Mouse (Mus musculus) c-Kit-positive CD71-negative TER-119-negative erythroid progenitor cells, embryonic 14.5 days (primary cell): ENCODE measurements around the gene Golga5.
"Not testable (repeated sequence)": the region's sequence is repeated elsewhere in the genome, so short reads cannot be mapped to it uniquely, and the experiment has no call there.

Experiments used
- DNase-seq: peaks from one replicate; pipeline ENCODE4 v3.0.0-alpha.2; 2013; ENCODE audit warnings: low read depth

Golga5 gene

GRCm38 (mm10) chr12:102445436-102445835 is 23.5 kb upstream of the Golga5 start:
- DNase-seq = no peak

- no peak for DNase-seq
These were observed 18.5 kb upstream of the Golga5 start for GRCm38 (mm10) chr12:102450437-102450836.

DNA sequence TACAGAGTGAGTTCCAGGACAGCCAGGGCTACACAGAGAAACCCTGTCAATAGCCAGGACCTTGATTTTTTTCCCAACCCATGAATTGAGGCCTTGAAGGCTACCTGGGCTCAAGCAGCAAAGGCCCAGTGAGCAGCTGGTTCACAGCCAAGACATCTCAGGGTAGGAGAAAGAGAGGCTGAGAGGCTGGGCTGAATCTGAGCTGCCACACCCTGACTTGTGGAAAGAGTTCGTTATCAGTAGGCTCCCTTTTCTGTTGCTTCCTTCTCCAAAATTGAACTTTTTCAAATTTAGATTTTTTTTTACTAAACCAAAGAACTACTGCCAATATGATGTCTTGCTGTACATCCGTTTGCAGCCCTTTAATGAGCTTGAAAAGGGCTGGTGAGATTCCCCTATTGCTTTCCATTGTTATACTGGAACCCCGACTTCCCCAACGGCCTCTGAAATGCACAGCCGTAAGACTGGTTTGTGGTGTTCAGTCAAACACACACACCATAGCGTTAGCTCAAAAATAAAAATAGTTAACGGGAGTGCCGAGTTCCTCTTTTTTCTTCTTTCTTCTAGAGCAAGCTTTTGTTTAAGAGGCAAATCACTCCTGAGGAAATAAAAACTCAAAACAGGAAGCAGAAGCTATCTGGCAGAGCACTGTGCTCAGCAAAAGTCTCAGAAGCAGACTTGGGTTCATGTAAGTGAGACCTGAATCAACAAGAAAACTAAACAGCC is 17.6 kb upstream of the Golga5 start:
- no peak for DNase-seq

DNA sequence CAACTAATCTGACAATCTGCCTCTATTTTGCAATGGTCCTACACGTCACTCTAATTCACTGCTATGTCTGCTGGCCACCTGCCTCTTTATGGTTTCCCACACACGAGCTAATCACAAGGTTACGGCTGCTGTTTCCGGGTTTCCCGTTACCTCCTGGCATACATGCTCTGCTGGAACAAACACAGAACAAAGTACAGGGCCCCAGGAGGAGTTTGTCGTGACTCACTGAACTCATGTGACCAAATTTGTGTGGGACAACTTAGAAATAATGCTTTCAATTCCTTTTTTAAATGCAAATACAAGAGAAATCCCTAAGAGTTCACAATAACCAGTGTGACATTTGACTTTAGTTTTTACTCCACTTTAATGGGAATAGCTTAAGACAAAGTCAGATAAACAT is 15.4 kb upstream of the Golga5 start:
- DNase-seq = no peak

GRCm38 (mm10) chr12:102456467-102457193 is 12.3 kb upstream of the Golga5 start:
- DNase-seq = no peak

DNA sequence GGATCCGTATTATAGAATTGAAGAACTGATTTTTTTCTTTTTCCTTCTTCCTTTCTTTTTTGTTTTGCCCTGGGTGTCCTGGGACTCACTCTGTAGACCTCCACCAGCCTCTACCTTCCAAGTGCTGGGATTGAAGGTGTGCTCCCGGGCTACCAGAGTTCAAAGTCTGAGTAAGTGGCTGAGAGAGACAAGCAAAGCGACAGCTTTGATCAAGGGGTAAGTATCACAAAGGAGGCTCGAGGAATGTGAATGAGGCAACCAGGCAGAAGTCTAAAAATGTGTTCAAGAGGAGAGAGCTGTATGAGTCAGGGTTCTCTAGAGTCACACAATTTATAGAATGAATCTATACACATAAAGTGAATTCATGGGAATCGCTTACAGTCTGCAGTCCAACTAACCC is 8.9 kb upstream of the Golga5 start:
- DNase-seq = no peak

DNA sequence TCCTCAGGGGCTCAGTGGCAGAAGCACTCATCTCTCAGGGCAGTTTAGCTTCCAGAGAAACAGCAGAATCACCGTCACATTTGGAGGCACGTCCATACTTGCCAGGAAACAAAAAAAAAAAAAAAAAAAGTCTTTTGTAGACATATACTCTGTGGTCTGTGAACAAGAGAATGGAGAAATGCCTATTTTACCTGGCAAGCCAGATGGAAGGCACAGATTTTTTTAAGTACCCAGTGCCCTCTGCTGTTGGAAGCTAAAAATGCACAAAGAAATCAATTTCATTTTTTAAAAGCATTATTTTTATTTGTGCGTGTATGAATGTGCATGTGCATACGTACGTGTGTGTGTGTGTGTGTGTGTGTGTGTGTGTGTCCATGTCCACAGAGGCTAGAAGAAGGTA is 7.8 kb upstream of the Golga5 start:
- DNase-seq = peak; percentile 30

DNA sequence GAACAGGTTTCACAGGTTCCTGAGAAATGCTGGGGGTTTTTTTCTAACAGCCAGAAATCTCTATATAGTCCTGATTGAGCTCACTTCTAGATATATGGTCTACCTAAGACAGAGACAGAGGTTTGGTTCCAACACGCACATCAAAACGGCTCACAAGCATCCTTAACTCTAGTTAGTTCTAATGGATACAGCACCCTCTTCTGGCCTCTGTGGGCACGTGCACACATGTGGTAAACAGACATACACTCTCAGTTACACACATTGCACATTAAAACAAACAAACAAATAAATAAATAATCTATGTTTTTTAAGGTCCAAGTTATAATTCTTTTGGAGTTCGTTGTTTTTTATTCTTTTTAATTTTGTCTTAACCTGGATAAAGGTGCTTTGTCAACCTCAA is 4.3 kb upstream of the Golga5 start:
- DNase-seq = no peak

- DNase-seq = no peak
These were observed 799 bp upstream of the Golga5 start for GRCm38 (mm10) chr12:102468136-102468535.

GRCm38 (mm10) chr12:102474411-102474810 is 5.5 kb downstream of the Golga5 start:
- no peak for DNase-seq

GRCm38 (mm10) chr12:102480481-102480880 is 11.5 kb downstream of the Golga5 start:
- no peak for DNase-seq

- DNase-seq = no peak
These were observed 16.0 kb downstream of the Golga5 start for GRCm38 (mm10) chr12:102484946-102485345.

DNA sequence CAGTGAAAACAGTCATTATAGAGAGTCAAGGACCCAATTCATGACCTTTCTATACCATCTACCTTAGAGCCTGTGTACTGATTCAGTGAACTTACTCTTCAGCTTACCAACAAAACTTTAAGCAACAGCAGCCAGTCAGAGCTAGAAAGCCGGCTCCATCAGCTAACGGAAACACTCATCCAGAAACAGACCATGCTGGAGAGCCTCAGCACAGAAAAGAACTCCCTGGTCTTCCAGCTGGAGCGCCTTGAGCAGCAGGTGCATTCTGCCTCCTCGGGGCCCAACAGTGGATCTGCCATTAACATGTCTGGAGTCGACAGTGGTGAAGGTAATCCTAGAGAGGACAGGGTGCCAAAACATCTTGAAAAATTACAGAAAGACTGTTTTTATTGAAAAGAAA is 23.0 kb downstream of the Golga5 start:
- DNase-seq = no peak

GRCm38 (mm10) chr12:102495754-102496153 is 26.8 kb downstream of the Golga5 start:
- DNase-seq = not testable (repeated sequence)

DNA sequence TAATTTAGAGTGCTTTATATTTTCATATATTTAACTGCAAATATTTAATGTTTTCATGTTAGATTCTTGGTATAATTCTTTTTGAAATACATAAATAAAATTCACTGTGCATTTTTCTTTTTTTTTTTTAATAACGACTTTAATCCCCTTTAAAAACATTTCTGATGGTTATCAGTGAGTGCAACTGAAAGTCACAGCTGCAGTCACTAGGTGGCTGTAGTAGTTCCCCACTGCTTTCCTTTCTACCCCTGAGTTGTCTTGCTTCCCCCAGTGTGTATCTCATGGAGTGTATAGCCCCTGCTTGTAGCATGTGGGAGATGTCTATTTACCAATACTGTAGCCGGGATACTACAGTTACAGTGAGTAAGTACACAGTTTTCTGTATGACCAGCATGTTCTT is 29.0 kb downstream of the Golga5 start:
- DNase-seq = no peak

DNA sequence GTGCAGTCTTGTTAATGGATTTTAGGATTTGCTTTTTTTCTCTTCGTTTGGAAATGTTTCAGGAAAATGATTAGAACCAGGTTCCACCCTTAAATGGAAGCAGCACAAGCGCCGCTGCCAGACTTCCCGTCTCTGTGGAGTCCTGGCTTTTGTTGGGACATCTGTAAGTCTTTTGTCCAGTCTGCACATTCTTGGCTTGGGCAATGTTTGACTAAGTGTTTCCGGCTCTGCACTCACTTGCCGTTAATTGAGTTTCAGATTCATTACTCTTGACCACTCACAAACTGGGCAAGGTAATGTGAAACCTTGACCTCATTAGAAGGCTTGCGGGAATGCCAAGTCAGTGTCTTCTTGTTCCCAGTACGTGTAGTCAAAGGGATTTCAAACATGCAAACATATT is 29.8 kb downstream of the Golga5 start:
- no peak for DNase-seq

DNA sequence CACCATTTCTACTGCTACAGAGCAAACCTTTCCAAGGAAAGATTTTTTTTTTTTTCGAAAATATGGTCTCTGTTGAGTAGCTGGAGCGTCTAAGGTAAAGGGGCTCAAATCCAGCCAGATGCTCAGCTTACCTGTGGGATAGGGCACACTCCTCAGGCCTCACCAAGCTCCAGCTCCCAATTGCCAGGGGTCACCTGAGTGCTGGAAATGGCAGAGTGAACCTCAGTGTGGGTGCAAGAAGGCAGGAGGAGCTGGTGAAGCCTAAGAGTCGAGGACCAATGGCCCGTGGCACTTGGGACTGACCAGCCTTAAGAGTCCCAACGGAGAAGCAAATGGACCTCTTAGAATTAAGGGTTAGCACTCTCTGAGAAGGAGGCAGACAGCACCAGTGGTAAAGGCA is 30.3 kb downstream of the Golga5 start:
- no peak for DNase-seq

DNA sequence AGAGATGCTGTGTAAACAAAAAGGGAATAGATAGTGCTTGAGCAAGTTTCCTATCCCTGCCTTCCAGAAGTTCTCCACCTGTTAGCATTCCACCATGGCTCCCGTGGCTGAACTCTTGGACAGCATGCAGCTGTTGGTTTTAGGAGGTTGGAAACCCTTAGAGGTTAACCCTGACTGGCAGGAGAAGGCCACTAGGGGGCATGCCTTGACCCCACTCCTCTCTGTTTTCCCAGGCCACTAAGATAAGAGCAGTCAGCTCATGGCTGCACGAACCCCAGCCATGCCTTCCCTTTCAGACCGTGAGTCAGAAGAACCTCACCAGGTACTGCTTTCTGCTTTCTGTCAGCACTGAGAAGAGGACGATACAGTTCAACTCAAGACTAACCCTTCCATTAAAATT is 30.8 kb downstream of the Golga5 start:
- peak; percentile 28 for DNase-seq

DNA sequence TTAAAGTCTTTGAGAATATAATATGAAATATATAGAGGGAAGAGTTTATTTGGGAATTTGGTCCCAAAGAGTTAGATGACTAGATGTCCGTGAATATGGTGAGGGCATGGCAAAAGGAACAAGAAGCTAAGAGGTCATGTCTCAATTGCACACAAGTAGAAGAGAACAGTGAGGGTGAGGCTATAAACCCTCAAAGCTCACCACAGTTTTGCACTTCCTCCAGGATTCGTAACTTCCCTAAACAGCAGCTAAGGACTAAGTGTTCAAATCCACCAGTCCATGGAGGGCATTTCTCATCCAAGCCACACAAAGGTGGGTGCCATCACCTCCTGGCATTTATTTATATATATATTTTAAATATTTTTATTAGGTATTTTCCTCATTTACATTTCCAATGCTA is 32.1 kb downstream of the Golga5 start:
- DNase-seq = no peak

DNA sequence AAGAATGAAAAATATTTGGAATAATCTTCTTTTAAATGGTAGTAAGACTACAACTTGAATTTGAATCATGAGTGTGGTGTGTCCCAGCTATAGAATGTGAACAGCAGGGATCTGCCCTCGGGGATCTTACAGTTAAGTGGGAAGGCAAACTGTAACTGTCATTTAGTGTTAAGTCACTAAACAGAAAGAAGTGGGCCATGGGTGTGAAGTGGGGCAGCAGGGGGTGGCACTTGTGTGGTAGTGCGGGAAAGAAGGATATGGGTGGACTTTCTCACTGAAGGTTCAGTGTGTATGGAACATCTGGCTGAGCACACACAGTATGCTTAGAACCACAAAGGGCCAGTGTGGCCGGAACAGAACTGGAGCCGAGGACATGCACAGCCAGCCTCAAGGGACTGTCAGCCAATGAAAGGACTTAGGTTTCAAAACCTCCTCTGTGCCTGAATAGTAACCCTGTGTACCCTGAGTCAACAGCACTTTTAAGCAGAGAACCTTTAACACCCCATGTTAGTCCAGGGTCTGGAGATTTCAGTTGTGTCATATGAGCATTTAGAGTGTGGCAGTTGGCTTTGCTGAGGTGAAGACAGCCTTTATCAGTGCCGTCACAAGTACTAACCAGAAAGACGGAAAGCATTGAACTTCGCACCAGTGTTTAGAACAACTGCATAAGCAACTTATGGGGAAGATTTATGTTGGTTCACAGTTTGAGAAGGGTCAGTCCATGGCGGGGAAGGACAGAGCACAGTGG is 33.1 kb downstream of the Golga5 start:
- no peak for DNase-seq

- no peak for DNase-seq
These were observed 36.3 kb downstream of the Golga5 start for GRCm38 (mm10) chr12:102505131-102505713.

- DNase-seq = no peak
These were observed 37.0 kb downstream of the Golga5 start for GRCm38 (mm10) chr12:102505949-102506348.

GRCm38 (mm10) chr12:102511363-102511762 is 42.4 kb downstream of the Golga5 start:
- no peak for DNase-seq
